Mouse (Mus musculus): ENCODE data around the gene Rbm19. TPM values are rescaled to one million over a fixed set of nuclear protein-coding genes. Genes with fewer than 3 reads are reported as not detected.

Rbm19 gene
- polyA plus RNA-seq, 1 experiment from 2014 or later, result 8.8 TPM

DNA sequence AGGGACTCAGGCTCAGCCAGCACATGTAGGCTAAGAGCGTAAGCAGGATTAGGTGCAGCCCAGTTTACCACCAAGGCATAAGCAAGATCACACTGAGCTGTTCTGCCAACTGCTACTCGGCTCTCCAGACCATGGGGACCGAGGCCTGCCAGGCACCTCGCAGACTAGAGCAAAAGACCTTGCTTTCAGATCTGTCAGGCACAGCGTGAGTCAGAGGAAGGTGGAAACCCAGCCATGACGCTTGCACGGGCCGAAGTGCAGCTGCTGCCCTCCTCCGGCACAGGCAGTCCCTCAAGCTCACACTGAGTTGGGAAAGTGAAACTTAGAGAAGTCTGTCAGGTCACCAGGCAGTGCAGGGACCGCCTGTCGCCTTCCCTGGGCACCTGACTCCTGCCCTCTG lies 63.8 kb downstream of the Rbm19 start:
- Histone ChIP-seq H3K27ac (ENCODE audit: low read length) (no peak overlapping the region), H3K36me3 (ENCODE audit: control insufficient read depth, insufficient read depth) (no peaks in the 10 kb centered on the region), H3K27me3 (ENCODE audit: control insufficient read depth, insufficient read depth, low read depth, low read length) (no peaks in the 10 kb centered on the region), H3K9ac (ENCODE audit: low read depth, low read length) (no peak overlapping the region), H3K4me2 (ENCODE audit: low read depth, low read length) (no peak overlapping the region), H3K9me3 (replicated peaks; ENCODE audit: control insufficient read depth, low read length) (no peaks in the 10 kb centered on the region), H3K4me1 (ENCODE audit: control insufficient read depth, low read depth, low read length) (no peaks in the 10 kb centered on the region), H3K4me3 (ENCODE audit: low read depth, low read length) (no peak overlapping the region)
- ATAC-seq (ENCODE audit: low read depth), result no peak
- WGBS (ENCODE audit: insufficient replicate concordance), result 81% methylated on average over 11 of the region's 11 CpGs

DNA sequence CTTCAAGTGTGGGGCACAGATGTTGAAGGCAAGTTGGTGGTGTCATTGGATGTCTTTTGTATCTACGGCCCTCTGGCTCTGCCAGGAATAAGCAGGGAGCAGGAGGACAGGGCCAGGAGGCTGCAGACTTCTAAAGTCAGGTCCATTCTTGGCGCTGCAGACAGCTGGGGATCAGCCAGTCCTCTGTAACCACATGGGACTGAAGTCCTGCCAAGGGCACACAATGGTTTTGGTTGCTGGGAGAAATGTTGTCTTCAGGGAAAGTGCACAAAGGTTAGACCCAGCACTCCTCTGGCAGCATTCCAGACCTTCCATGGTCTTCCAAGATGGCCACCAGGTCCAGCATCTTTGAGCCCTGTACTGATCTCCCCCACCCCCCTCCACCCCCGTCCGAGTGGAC lies 65.1 kb downstream of the Rbm19 start:
- WGBS (ENCODE audit: insufficient replicate concordance), result 75% methylated on average over 4 of the region's 4 CpGs
- Histone ChIP-seq H3K4me2 (ENCODE audit: low read depth, low read length) (no peak overlapping the region), H3K9ac (ENCODE audit: low read depth, low read length) (no peak overlapping the region), H3K36me3 (ENCODE audit: control insufficient read depth, insufficient read depth) (no peaks in the 10 kb centered on the region), H3K27ac (ENCODE audit: low read length) (no peak overlapping the region), H3K4me1 (ENCODE audit: control insufficient read depth, low read depth, low read length) (no peaks in the 10 kb centered on the region), H3K27me3 (ENCODE audit: control insufficient read depth, insufficient read depth, low read depth, low read length) (no peaks in the 10 kb centered on the region), H3K4me3 (ENCODE audit: low read depth, low read length) (no peak overlapping the region), H3K9me3 (replicated peaks; ENCODE audit: control insufficient read depth, low read length) (no peaks in the 10 kb centered on the region)
- ATAC-seq (ENCODE audit: low read depth), result no peak

DNA sequence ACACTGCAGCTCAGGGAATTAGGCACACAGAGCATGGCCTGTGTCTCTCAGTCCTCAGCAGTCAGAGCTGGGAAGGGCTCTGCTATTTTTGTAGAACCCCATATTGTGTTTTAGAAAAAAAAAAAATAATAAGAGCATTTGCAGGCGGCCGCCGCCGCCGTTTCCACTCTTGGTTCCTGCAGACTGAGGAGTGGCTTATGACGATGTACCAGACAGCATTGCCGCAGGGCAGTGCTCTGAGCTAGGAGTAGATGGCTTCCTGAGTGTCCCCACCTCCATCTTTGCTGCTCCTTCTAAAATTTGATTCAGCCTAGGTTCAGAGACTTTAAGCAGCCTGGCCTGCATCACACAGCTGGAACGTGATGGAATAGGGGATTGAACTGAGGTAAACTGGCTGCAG lies 67.1 kb downstream of the Rbm19 start:
- H3K9ac ChIP-seq (ENCODE audit: low read depth, low read length), result no peak overlapping the region
- ATAC-seq (ENCODE audit: low read depth), result no peak
- H3K4me2 ChIP-seq (ENCODE audit: low read depth, low read length), result no peak overlapping the region
- no peaks in the 10 kb centered on the region for H3K4me1 ChIP-seq (ENCODE audit: control insufficient read depth, low read depth, low read length)
- no peaks in the 10 kb centered on the region for H3K36me3 ChIP-seq (ENCODE audit: control insufficient read depth, insufficient read depth)
- no peak overlapping the region for H3K27ac ChIP-seq (ENCODE audit: low read length)
- no peaks in the 10 kb centered on the region for H3K27me3 ChIP-seq (ENCODE audit: control insufficient read depth, insufficient read depth, low read depth, low read length)
- H3K4me3 ChIP-seq (ENCODE audit: low read depth, low read length), result no peak overlapping the region
- H3K9me3 ChIP-seq (replicated peaks; ENCODE audit: control insufficient read depth, low read length), result no peaks in the 10 kb centered on the region
- WGBS (ENCODE audit: insufficient replicate concordance), result 79% methylated on average over 8 of the region's 8 CpGs

DNA sequence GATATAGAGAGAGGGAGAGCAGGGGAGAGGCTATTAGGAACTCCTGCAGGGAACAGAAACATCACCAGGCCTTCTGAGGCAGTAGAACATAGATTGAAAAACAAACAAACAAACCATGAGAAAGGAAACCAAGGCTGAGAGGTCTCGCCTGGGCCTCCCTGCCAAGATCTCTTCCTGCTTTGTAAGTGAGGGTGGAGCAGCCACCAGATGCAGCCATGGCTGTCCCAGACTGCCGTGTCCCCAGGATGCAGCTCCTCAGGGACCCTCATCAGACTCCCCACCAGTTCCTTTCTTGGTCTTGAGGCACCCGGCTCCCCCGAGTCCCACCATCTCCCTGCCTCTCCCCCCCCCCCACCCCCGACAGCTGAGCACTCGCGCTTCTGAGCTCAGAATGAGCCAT lies 67.5 kb downstream of the Rbm19 start:
- H3K4me3 ChIP-seq (ENCODE audit: low read depth, low read length), result no peak overlapping the region
- no peaks in the 10 kb centered on the region for H3K27me3 ChIP-seq (ENCODE audit: control insufficient read depth, insufficient read depth, low read depth, low read length)
- WGBS (ENCODE audit: insufficient replicate concordance), result 78% methylated on average over 7 of the region's 7 CpGs
- no peaks in the 10 kb centered on the region for H3K9me3 ChIP-seq (replicated peaks; ENCODE audit: control insufficient read depth, low read length)
- ATAC-seq (ENCODE audit: low read depth), result no peak
- H3K27ac ChIP-seq (ENCODE audit: low read length), result no peak overlapping the region
- no peak overlapping the region for H3K4me2 ChIP-seq (ENCODE audit: low read depth, low read length)
- H3K4me1 ChIP-seq (ENCODE audit: control insufficient read depth, low read depth, low read length), result no peaks in the 10 kb centered on the region
- no peaks in the 10 kb centered on the region for H3K36me3 ChIP-seq (ENCODE audit: control insufficient read depth, insufficient read depth)
- H3K9ac ChIP-seq (ENCODE audit: low read depth, low read length), result no peak overlapping the region

DNA sequence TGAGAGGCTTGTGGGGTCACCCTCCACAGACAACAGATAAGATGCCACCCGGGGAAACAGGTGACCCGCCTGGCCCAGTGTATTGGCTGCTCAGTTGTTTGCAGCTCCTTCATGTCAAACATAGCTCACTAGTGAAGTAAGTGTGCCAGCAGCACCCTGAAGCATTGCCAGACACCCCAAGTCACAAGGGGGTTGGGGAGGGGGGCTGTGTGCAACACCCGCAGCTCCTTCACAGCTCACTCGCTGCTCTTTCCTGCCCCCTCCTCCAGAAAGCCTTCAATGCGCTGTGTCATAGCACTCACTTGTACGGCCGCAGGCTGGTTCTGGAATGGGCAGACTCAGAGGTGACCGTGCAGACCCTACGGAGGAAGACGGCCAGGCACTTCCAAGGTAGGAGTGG lies 69.7 kb downstream of the Rbm19 start:
- Histone ChIP-seq H3K36me3 (ENCODE audit: control insufficient read depth, insufficient read depth) (no peaks in the 10 kb centered on the region), H3K4me3 (ENCODE audit: low read depth, low read length) (no peak overlapping the region), H3K9me3 (replicated peaks; ENCODE audit: control insufficient read depth, low read length) (no peaks in the 10 kb centered on the region), H3K27me3 (ENCODE audit: control insufficient read depth, insufficient read depth, low read depth, low read length) (no peaks in the 10 kb centered on the region), H3K9ac (ENCODE audit: low read depth, low read length) (no peak overlapping the region), H3K4me2 (ENCODE audit: low read depth, low read length) (no peak overlapping the region), H3K4me1 (ENCODE audit: control insufficient read depth, low read depth, low read length) (no peaks in the 10 kb centered on the region), H3K27ac (ENCODE audit: low read length) (no peak overlapping the region)
- 75% methylated on average over 10 of the region's 10 CpGs for WGBS (ENCODE audit: insufficient replicate concordance)
- ATAC-seq (ENCODE audit: low read depth), result no peak

DNA sequence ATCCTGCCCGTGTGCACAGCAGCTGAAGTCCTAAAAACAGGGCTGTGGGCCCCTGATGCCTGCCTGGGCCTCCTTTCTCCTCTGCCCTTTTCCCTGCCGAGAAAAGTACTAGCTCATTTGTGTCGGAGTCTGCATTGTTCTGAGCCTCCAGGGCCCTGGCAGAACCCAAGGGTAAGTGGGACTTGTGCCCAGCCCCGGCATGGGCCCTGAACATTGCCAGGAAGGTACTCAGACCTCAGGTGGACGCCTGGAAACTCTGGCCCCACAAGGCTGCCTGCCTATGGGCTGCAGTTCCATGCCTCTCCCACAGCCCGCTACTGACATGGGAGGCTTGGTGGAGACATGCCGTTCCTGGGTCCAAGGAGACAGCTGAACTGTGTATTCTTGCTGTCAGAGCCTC lies 72.3 kb downstream of the Rbm19 start:
- Histone ChIP-seq H3K4me3 (ENCODE audit: low read depth, low read length) (no peak overlapping the region), H3K4me1 (ENCODE audit: control insufficient read depth, low read depth, low read length) (no peaks in the 10 kb centered on the region), H3K27ac (ENCODE audit: low read length) (no peak overlapping the region), H3K9ac (ENCODE audit: low read depth, low read length) (no peak overlapping the region), H3K36me3 (ENCODE audit: control insufficient read depth, insufficient read depth) (no peaks in the 10 kb centered on the region), H3K27me3 (ENCODE audit: control insufficient read depth, insufficient read depth, low read depth, low read length) (no peaks in the 10 kb centered on the region), H3K4me2 (ENCODE audit: low read depth, low read length) (no peak overlapping the region), H3K9me3 (replicated peaks; ENCODE audit: control insufficient read depth, low read length) (no peaks in the 10 kb centered on the region)
- ATAC-seq (ENCODE audit: low read depth), result no peak
- WGBS (ENCODE audit: insufficient replicate concordance), result 72% methylated on average over 7 of the region's 7 CpGs

DNA sequence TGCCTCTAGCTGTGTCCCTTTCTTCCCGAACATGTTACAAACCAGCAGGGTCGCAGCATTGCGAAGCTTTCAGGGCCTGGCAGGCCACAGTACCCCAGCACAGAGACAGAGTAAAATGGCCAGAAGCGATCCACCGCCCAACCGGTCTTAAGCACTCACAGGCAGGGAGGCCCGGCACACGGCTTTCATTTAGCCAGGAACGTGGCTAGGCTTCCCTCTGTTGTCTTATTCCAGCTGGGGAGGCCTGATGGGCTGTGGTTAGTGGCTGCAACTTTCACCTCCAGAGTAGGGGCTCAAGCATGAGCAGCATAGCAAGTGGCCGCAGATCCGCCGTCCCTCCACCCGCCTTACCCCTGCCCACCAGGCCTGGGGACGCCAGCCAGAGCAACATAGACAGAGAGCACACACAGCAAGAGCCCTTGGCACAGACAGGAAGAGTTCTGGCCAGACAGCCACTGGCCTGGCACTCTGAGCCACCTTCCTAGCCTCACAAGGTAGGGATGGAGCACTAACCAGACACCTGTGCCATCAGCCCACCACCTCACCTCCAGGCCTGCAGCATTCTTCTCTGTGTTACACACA lies 73.8 kb downstream of the Rbm19 start:
- no peak overlapping the region for H3K9ac ChIP-seq (ENCODE audit: low read depth, low read length)
- no peak overlapping the region for H3K4me3 ChIP-seq (ENCODE audit: low read depth, low read length)
- H3K4me2 ChIP-seq (ENCODE audit: low read depth, low read length), result no peak overlapping the region
- no peaks in the 10 kb centered on the region for H3K9me3 ChIP-seq (replicated peaks; ENCODE audit: control insufficient read depth, low read length)
- 82% methylated on average over 14 of the region's 14 CpGs for WGBS (ENCODE audit: insufficient replicate concordance)
- no peaks in the 10 kb centered on the region for H3K27me3 ChIP-seq (ENCODE audit: control insufficient read depth, insufficient read depth, low read depth, low read length)
- no peaks in the 10 kb centered on the region for H3K4me1 ChIP-seq (ENCODE audit: control insufficient read depth, low read depth, low read length)
- H3K36me3 ChIP-seq (ENCODE audit: control insufficient read depth, insufficient read depth), result no peaks in the 10 kb centered on the region
- ATAC-seq (ENCODE audit: low read depth), result no peak
- H3K27ac ChIP-seq (ENCODE audit: low read length), result no peak overlapping the region

DNA sequence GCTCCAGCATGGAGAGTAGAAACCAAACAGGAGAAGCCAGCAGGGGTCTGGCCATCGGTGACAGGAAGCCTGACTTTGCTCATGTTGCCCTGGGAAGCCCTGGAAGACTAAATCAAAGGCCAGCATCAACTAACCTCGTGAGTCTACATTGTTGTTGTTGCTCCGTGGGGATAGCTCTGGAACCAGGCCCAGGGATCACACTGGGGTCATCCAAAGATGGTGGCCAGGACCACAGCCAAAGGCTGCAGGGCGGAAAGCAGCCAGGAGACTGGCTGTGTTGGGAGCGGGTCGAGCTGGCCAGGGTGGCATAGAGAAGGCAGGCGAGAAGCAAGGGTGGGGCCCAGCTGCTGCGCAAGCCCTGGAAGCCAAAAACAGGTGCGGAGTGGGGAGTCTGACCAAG lies 75.4 kb downstream of the Rbm19 start:
- Histone ChIP-seq H3K9ac (ENCODE audit: low read depth, low read length) (no peak overlapping the region), H3K36me3 (ENCODE audit: control insufficient read depth, insufficient read depth) (no peaks in the 10 kb centered on the region), H3K9me3 (replicated peaks; ENCODE audit: control insufficient read depth, low read length) (no peaks in the 10 kb centered on the region), H3K27ac (ENCODE audit: low read length) (no peak overlapping the region), H3K27me3 (ENCODE audit: control insufficient read depth, insufficient read depth, low read depth, low read length) (no peaks in the 10 kb centered on the region), H3K4me2 (ENCODE audit: low read depth, low read length) (no peak overlapping the region), H3K4me3 (ENCODE audit: low read depth, low read length) (no peak overlapping the region), H3K4me1 (ENCODE audit: control insufficient read depth, low read depth, low read length) (no peaks in the 10 kb centered on the region)
- 81% methylated on average over 9 of the region's 9 CpGs for WGBS (ENCODE audit: insufficient replicate concordance)
- ATAC-seq (ENCODE audit: low read depth), result no peak

DNA sequence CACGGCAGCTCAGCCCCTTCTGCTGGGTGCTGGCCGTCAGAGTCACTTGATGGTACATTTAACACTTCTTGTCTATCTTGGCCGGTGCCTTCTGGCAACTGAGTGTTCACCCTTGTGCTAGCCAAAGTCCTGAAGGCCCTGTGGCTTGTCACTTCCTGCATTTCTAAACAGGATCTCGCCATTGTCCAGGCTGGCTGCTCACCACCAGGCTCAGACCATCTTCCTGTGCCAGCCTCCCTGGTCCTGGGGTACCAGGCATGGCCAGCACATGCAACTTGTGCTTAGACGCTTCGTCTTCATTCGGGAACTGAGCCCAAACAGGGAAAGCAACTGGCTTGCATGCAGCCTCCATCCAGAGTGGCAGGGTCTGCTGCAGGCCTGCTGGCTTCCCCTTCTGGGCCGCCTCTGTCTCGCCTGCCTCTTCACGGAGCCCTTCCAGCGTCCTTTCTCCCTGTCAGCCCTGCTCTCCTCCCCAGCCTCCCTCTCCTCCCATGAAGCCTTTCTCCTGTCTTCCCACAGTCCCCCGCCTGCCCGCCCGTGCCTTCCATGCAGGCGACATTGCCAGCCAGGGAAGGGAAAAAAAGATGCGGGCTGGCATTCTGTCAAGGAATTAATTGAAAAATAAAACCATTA lies 78.2 kb downstream of the Rbm19 start:
- WGBS (ENCODE audit: insufficient replicate concordance), result 37% methylated on average over 16 of the region's 16 CpGs
- Histone ChIP-seq H3K4me3 (ENCODE audit: low read depth, low read length) (no peak overlapping the region), H3K27me3 (ENCODE audit: control insufficient read depth, insufficient read depth, low read depth, low read length) (no peaks in the 10 kb centered on the region), H3K4me1 (ENCODE audit: control insufficient read depth, low read depth, low read length) (no peaks in the 10 kb centered on the region), H3K9ac (ENCODE audit: low read depth, low read length) (no peak overlapping the region), H3K36me3 (ENCODE audit: control insufficient read depth, insufficient read depth) (no peaks in the 10 kb centered on the region), H3K4me2 (ENCODE audit: low read depth, low read length) (no peak overlapping the region), H3K9me3 (replicated peaks; ENCODE audit: control insufficient read depth, low read length) (no peaks in the 10 kb centered on the region), H3K27ac (ENCODE audit: low read length) (no peak overlapping the region)
- no peak for ATAC-seq (ENCODE audit: low read depth)

All from liver, embryonic 16.5 days (tissue).